Mouse (Mus musculus): ENCODE results near the gene Pirt.

DNA sequence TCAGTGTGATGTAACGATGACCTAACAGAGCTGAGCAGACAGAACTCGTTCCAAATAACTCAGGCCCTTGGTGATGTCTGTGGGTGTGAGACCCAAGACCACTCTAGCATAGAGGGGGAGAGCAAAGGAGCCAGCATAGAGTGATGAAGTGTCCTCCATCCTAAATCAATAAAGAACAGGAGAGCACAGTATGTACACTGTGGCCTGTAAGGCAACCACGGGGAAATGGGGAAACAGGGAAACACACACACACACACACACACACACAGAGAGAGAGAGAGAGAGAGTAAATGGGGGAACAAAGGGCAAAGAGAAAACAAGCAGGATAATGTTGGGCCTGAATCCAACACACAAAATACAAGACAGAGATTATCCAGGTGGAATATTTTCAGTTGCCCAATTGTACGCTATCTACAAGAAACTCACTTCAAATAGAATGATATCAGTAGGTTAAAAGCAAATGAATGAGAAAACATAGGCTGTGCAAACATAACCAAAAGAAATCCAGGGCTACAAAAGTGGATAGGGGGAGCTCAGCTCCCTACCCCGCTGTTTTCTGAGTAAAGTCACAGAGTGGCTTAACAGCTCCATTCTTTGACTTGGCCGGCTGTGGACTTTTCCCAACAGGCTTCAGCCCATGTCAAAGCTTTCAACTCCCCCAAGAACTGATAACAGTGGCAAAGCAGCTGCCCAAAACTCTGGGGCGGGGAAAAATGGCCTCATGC lies 64.0 kb downstream of the Pirt start:
- no peak for TF ChIP-seq CTCF (IDR thresholded peaks at IDR 0.05; ENCODE audit: insufficient read depth, low read length)
- no peak for TF ChIP-seq POLR2A (IDR thresholded peaks at IDR 0.05; ENCODE audit: borderline replicate concordance, extremely low read depth, low read depth, low read length)
